Mouse (Mus musculus) midbrain, postnatal 0 days (tissue): ENCODE results near the gene Tmem150c. TPM values are rescaled to one million over a fixed set of nuclear protein-coding genes. Genes with fewer than 3 reads are reported as not detected.
A peak's percentile ranks its signal among the peaks of the same experiment; 100 is the strongest.

Experiments
- ATAC-seq: fragments of 200-750 bp; cut with Nextera tagmentation; 2 replicates; pipeline ENCODE4 v1.8.0; 2017; ENCODE audit warnings: moderate number of reproducible peaks, mild to moderate bottlenecking, moderate TSS enrichment, moderate library complexity; ENCODE audit not compliant: low FRiP score
- DNase-seq: peaks from one replicate; pipeline ENCODE4 v3.0.0-alpha.2; 2015; ENCODE audit warnings: low spot score
- H3K27ac ChIP-seq: fragments of 300-500 bp; sonication (generic); 2 replicates; pipeline ENCODE4 v1.5.1; 2014; ENCODE audit warnings: low read depth, mild to moderate bottlenecking, low read length, mixed read lengths
- H3K27me3 ChIP-seq: fragments of 300-500 bp; sonication (generic); 2 replicates; pipeline ENCODE4 v1.6.1; 2014; ENCODE audit warnings: low read length, control low read depth, mixed read lengths; ENCODE audit not compliant: insufficient read depth
- H3K36me3 ChIP-seq: fragments of 300-500 bp; sonication (generic); 2 replicates; pipeline ENCODE4 v1.6.1; 2014; ENCODE audit warnings: low read length, control low read depth, mixed read lengths; ENCODE audit not compliant: insufficient read depth
- H3K4me1 ChIP-seq: fragments of 300-500 bp; sonication (generic); 2 replicates; pipeline ENCODE4 v1.6.1; 2014; ENCODE audit warnings: mild to moderate bottlenecking, control low read depth, antibody characterized with exemption, low read length, mixed read lengths; ENCODE audit not compliant: insufficient read depth
- H3K4me2 ChIP-seq: fragments of 300-500 bp; sonication (generic); 2 replicates; pipeline ENCODE4 v1.6.1; 2014; ENCODE audit warnings: low read depth, mild to moderate bottlenecking, low read length, mixed read lengths; ENCODE audit not compliant: poor library complexity, severe bottlenecking
- H3K4me3 ChIP-seq: fragments of 300-500 bp; sonication (generic); 2 replicates; pipeline ENCODE4 v1.5.1; 2014; ENCODE audit warnings: low read depth, mild to moderate bottlenecking, low read length, moderate library complexity
- H3K9ac ChIP-seq: fragments of 300-500 bp; sonication (generic); replicated peaks from 2 replicates; pipeline ENCODE4 v1.6.1; 2014; ENCODE audit warnings: mild to moderate bottlenecking, low read length, moderate library complexity, mixed read lengths; ENCODE audit not compliant: poor library complexity, severe bottlenecking
- H3K9me3 ChIP-seq: fragments of 300-500 bp; sonication (generic); 2 replicates; pipeline ENCODE4 v1.6.1; 2016; ENCODE audit warnings: low read length, control low read depth
- CTCF ChIP-seq: IDR thresholded peaks from 2 replicates; pipeline ENCODE4 v1.5.1; 2016; ENCODE audit warnings: antibody characterized with exemption, mild to moderate bottlenecking
- WGBS: fragments of 180-500 bp; shearing (Covaris S2); extraction: QIAGEN DNeasy Blood & Tissue Kit; methylation state at CpG from one replicate; pipeline ENCODE4 v1.1.7; 2014; 5-methylcytosine and 5-hydroxymethylcytosine counted together
- polyA plus RNA-seq: library from polyadenylated mRNA; unstranded; fragments of >200 nt; fragmentation: Nextera tagmentation; extraction: Ambion mirVana; gene quantifications from 2 replicates; pipeline ENCODE4 v1.2.1, GENCODE M21; 2015
- total RNA-seq: library from RNA; depleted of rRNA; stranded (reverse); fragments of >200 nt; gene quantifications from 2 replicates; pipeline ENCODE4 v1.2.3, GENCODE M21; 2014

The Tmem150c gene
- total and polyA plus RNA-seq, 2 experiments from 2014 or later = 49.1 to 63.7 TPM

GRCm38 (mm10) chr5:100085097-100085496, 74.5 kb downstream of the Tmem150c start:
- DNase-seq = peak; percentile 40
- 64% methylated on average over 8 of the region's 8 CpGs for WGBS
- peaks cover 5% of the 10 kb centered on the region; the same call in 1 of the 2 replicates for H3K36me3 ChIP-seq
- H3K4me2 ChIP-seq = no peak overlapping the region
- H3K4me3 ChIP-seq = no peak overlapping the region
- H3K27ac ChIP-seq = no peak overlapping the region
- TF ChIP-seq CTCF = no peak
- H3K9me3 ChIP-seq = no peaks in the 10 kb centered on the region
- no peak overlapping the region for H3K9ac ChIP-seq
- ATAC-seq = no peak
- peaks cover 2% of the 10 kb centered on the region; the same call in 1 of the 2 replicates for H3K4me1 ChIP-seq
- H3K27me3 ChIP-seq = no peaks in the 10 kb centered on the region

GRCm38 (mm10) chr5:100083953-100084562, 75.5 kb downstream of the Tmem150c start:
- no peak for ATAC-seq
- DNase-seq = peak; percentile 38
- peaks cover 5% of the 10 kb centered on the region; the same call in 1 of the 2 replicates for H3K36me3 ChIP-seq
- no peak overlapping the region for H3K4me3 ChIP-seq
- no peaks in the 10 kb centered on the region for H3K9me3 ChIP-seq
- H3K27me3 ChIP-seq = no peaks in the 10 kb centered on the region
- TF ChIP-seq CTCF = no peak
- peaks cover 2% of the 10 kb centered on the region; the same call in 1 of the 2 replicates for H3K4me1 ChIP-seq
- H3K9ac ChIP-seq = no peak overlapping the region
- no peak overlapping the region for H3K27ac ChIP-seq
- H3K4me2 ChIP-seq = no peak overlapping the region
- WGBS = 44% methylated on average over 12 of the region's 12 CpGs

- Histone ChIP-seq H3K27me3 (no peaks in the 10 kb centered on the region), H3K36me3 (peaks cover 5% of the 10 kb centered on the region; the same call in 1 of the 2 replicates), H3K27ac (no peak overlapping the region), H3K9ac (no peak overlapping the region), H3K4me1 (peaks cover 2% of the 10 kb centered on the region; the same call in 1 of the 2 replicates), H3K4me2 (no peak overlapping the region), H3K4me3 (no peak overlapping the region), H3K9me3 (no peaks in the 10 kb centered on the region)
- 90% methylated on average over 4 of the region's 4 CpGs for WGBS
- ATAC-seq = no peak
- no peak for TF ChIP-seq CTCF
- no peak for DNase-seq
Observed at GRCm38 (mm10) chr5:100082006-100082405, 77.6 kb downstream of the Tmem150c start.

GRCm38 (mm10) chr5:100079931-100080275, 79.7 kb downstream of the Tmem150c start:
- Histone ChIP-seq H3K27ac (no peak overlapping the region), H3K4me1 (peaks cover 2% of the 10 kb centered on the region; the same call in 1 of the 2 replicates), H3K27me3 (no peaks in the 10 kb centered on the region), H3K9me3 (no peaks in the 10 kb centered on the region), H3K36me3 (no peaks in the 10 kb centered on the region; the same call in 1 of the 2 replicates), H3K4me3 (no peak overlapping the region), H3K9ac (no peak overlapping the region), H3K4me2 (no peak overlapping the region)
- WGBS = 83% methylated on average over 8 of the region's 8 CpGs
- DNase-seq (peak; percentile 43), ATAC-seq (no peak)
- TF ChIP-seq CTCF = no peak

- no peaks in the 10 kb centered on the region for H3K9me3 ChIP-seq
- 0 out of 2 replicates have a peak overlapping the region, but pooled peaks have one; percentile 8 for H3K9ac ChIP-seq
- TF ChIP-seq CTCF = no peak
- H3K27me3 ChIP-seq = no peaks in the 10 kb centered on the region
- no peak for ATAC-seq
- no peaks in the 10 kb centered on the region; the same call in 1 of the 2 replicates for H3K36me3 ChIP-seq
- peaks cover 2% of the 10 kb centered on the region; the same call in 1 of the 2 replicates for H3K4me1 ChIP-seq
- WGBS = 31% methylated on average over 36 of the region's 36 CpGs
- H3K4me3 ChIP-seq = no peak overlapping the region
- peak; percentile 25 for DNase-seq
- no peak overlapping the region for H3K27ac ChIP-seq
- H3K4me2 ChIP-seq = peak overlapping the region; percentile 21; the same call in 1 of the 2 replicates
Observed at GRCm38 (mm10) chr5:100079040-100079930, 80.3 kb downstream of the Tmem150c start.
